Mouse (Mus musculus) small intestine, adult 2 months (tissue): ENCODE measurements around the gene Pard3b. TPM values are rescaled to one million over a fixed set of nuclear protein-coding genes. Genes with fewer than 3 reads are reported as not detected.

Source experiments
- H3K27ac ChIP-seq: fragments of 200-500 bp; 2 replicates; pipeline ENCODE4 v1.5.1; 2012; ENCODE audit warnings: low read depth, low read length, control low read depth, inconsistent platforms; ENCODE audit not compliant: insufficient read depth
- H3K27me3 ChIP-seq: fragments of 200-500 bp; 2 replicates; pipeline ENCODE4 v1.6.1; 2012; ENCODE audit warnings: mild to moderate bottlenecking, moderate library complexity, low read length, inconsistent platforms; ENCODE audit not compliant: control insufficient read depth, insufficient read depth
- H3K36me3 ChIP-seq: fragments of 200-500 bp; 2 replicates; pipeline ENCODE4 v1.6.1; 2012; ENCODE audit warnings: mild to moderate bottlenecking, low read length, control low read depth, inconsistent platforms; ENCODE audit not compliant: control insufficient read depth, insufficient read depth
- H3K4me1 ChIP-seq: fragments of 200-500 bp; 2 replicates; pipeline ENCODE4 v1.6.1; 2012; ENCODE audit warnings: low read length, inconsistent platforms, mixed read lengths; ENCODE audit not compliant: control insufficient read depth, insufficient read depth, insufficient read length
- H3K4me3 ChIP-seq: fragments of 200-500 bp; 2 replicates; pipeline ENCODE4 v1.5.1; 2012; ENCODE audit warnings: low read depth, mild to moderate bottlenecking, control low read depth, inconsistent platforms, low read length, moderate library complexity
- CTCF ChIP-seq: fragments of 200-500 bp; IDR thresholded peaks from 2 replicates; pipeline ENCODE4 v1.5.1; 2012; ENCODE audit warnings: low read depth, mild to moderate bottlenecking, control low read depth, inconsistent platforms, low read length, moderate library complexity, mixed read lengths; ENCODE audit not compliant: insufficient replicate concordance, insufficient read length; ENCODE audit errors: extremely low read depth
- POLR2A ChIP-seq: fragments of 200-500 bp; IDR thresholded peaks from 2 replicates; pipeline ENCODE4 v1.6.1; 2012; ENCODE audit warnings: low read depth, mild to moderate bottlenecking, control low read depth, inconsistent platforms, low read length, moderate library complexity
- WGBS: fragments of 180-500 bp; shearing (Covaris S2); methylation state at CpG from one replicate; pipeline ENCODE4 v1.1.7; 2018; 5-methylcytosine and 5-hydroxymethylcytosine counted together
- polyA plus RNA-seq: library from polyadenylated mRNA; depleted of rRNA; stranded (reverse); fragments of >200 nt; gene quantifications from 2 replicates; pipeline ENCODE4 v1.2.3, GENCODE M21; 2012

Pard3b gene
- polyA plus RNA-seq, 1 experiment: 7.2 TPM

DNA sequence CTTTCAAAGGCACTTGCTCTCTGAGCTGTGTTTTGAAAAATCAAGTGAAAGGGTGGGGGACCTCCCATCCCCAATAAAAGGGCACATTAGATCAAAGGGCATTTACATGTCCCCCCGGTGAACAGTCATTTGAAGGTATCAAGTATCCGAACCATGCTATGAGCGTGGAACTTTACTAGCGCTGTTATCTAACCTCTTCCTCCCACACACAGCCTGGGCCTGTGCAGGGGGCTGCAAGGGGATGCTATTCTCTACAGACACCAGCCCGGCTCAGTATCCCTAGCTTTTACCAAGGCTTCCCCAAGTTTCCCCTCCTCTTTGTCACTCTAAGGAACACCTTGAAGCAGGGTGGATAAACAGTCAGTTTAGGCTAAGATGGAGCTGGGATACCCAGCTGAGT, 1010.0 kb downstream of the Pard3b start:
- H3K27ac ChIP-seq: no peak overlapping the region
- WGBS: 80% methylated on average over 5 of the region's 5 CpGs
- 0 out of 2 replicates have a peak, but pooled peaks cover 1% of the 10 kb centered on the region for H3K4me1 ChIP-seq
- H3K27me3 ChIP-seq: peaks cover 9% of the 10 kb centered on the region
- TF ChIP-seq POLR2A: no peak
- no peak for TF ChIP-seq CTCF
- no peaks in the 10 kb centered on the region for H3K36me3 ChIP-seq
- no peak overlapping the region for H3K4me3 ChIP-seq

DNA sequence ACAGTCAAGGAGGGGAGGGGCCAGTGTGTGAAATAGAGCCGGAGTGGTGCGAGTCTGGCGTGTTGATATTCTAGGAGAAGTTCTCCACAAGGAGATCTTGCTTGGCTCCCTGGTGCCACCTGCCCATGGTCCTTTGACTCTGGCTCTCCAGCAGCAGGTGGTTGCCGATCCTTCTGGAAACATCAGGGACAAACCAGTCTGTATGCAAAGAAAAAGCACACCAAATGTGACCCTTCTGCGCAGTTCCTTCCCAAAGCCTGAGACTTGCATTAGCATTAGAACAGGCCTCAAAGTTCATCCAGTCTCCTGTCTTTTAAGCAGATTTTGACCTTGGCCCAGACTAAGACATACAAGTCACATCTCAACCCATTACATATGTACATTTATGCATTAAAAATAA, 1011.9 kb downstream of the Pard3b start:
- Histone ChIP-seq H3K27me3 (peaks cover 9% of the 10 kb centered on the region), H3K4me3 (no peak overlapping the region), H3K27ac (no peak overlapping the region), H3K36me3 (no peaks in the 10 kb centered on the region), H3K4me1 (0 out of 2 replicates have a peak, but pooled peaks cover 1% of the 10 kb centered on the region)
- 94% methylated on average over 5 of the region's 5 CpGs for WGBS
- no peak for TF ChIP-seq POLR2A
- TF ChIP-seq CTCF: no peak

DNA sequence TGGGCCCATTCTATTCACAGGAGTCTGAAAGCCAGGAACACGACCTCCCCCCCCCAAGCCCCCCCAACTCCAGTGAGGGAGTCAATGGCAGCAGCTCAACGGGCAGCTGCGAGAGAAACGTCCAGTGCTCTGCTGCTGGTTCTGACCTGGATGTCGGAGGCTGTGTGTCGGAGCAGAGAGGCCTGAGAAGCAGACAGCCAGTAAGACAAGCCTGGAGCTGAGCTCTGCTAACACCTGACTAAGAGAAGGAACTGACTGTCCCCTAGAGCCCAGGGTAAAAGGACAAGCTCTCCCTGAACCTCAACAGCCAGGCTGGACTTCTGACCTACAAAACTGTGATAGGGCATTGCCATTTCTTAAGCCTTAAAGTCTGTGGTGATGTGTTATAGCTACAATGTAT, 1015.8 kb downstream of the Pard3b start:
- Histone ChIP-seq H3K27ac (no peak overlapping the region), H3K4me1 (no peaks in the 10 kb centered on the region), H3K27me3 (no peaks in the 10 kb centered on the region), H3K36me3 (no peaks in the 10 kb centered on the region), H3K4me3 (no peak overlapping the region)
- no peak for TF ChIP-seq CTCF
- 79% methylated on average over 6 of the region's 6 CpGs for WGBS

DNA sequence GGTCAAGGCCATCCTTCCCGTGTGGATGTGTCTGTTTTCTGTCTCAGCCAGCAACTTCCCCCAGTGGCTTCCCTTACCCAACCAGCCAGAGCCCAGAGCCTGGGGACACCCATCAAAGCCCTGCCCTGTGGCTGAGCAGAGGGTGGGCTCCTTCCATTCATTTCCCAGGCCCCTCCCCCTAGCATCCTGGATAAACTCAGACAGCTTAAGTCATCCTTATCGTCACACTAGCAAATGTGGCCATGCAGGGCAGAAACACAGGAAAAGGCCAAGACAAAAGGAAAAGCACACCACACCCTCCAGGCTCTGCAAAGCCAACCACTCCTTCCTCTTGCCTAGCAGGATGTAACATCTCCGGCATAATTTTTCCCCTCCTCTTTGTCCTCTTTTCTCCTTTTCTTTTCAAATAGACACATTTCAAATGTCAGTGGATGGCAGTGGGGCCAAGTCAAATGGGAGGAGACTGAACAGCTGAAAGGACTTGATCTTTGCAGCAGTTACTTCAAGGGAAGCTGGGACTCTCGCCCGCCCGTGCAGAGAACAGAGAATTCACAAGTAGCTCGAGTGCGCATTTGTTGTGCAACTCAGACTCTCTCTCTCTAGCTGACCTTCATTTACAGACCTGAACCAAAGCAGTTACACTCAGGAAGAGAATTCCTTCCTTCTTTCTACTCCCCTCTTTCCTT, 1026.5 kb downstream of the Pard3b start:
- Histone ChIP-seq H3K27me3 (no peaks in the 10 kb centered on the region), H3K4me1 (no peaks in the 10 kb centered on the region), H3K36me3 (no peaks in the 10 kb centered on the region), H3K27ac (no peak overlapping the region), H3K4me3 (no peak overlapping the region)
- no peak for TF ChIP-seq CTCF
- no peak for TF ChIP-seq POLR2A
- WGBS: 77% methylated on average over 8 of the region's 8 CpGs

DNA sequence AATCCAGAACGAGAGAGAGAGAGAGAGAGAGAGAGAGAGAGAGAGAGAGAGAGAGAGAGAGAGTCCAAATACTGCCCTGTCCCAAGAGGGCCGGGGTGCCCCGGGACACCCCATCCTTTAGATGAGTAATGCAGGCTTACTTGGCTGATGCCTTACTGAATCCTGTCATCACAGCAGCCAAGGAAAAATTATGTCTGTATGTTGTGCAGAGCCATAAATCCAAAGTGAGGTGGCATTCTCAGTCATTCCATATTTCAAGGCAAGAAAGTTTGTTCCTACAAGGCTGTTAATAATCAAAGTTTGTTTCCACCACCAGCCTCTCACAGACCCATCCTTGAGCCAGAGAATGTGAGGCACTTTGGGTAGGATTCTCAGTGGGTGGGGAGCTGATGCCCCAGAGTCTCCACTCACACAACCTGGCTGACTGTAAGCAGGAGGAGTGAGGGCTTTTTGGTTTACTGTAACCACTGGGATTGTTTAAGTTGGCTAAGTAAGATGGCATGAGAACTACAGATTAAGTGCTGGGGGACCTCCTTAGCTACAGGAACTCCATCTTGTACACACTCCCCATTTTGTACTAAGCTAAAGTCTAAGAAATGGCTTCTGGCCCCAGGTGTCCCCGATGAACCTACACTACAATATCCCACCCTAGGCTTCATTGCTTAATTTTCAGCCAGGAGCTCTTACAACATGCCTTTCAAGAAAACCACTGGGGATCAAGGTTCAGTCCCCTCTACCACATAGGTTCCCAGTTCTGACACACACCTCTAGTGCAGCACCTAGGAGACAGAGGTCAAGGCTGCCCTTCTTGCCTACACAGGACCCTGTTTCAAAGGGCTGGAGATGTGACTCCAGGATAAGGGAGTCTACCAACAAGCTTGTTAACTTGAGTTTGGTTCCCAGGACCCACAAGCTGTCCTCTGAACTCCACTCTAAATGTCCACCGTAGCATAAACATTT, 1027.4 kb downstream of the Pard3b start:
- H3K4me3 ChIP-seq: no peak overlapping the region
- no peaks in the 10 kb centered on the region for H3K36me3 ChIP-seq
- H3K27me3 ChIP-seq: no peaks in the 10 kb centered on the region
- no peak for TF ChIP-seq CTCF
- no peak for TF ChIP-seq POLR2A
- WGBS: 77% methylated on average over 5 of the region's 5 CpGs
- H3K27ac ChIP-seq: no peak overlapping the region
- no peaks in the 10 kb centered on the region for H3K4me1 ChIP-seq

- Histone ChIP-seq H3K27ac (no peak overlapping the region), H3K27me3 (no peaks in the 10 kb centered on the region), H3K4me3 (no peak overlapping the region), H3K36me3 (no peaks in the 10 kb centered on the region), H3K4me1 (no peaks in the 10 kb centered on the region)
- TF ChIP-seq POLR2A (no peak), CTCF (no peak)
- WGBS: 79% methylated on average over 5 of the region's 5 CpGs
These were observed 1028.2 kb downstream of the Pard3b start for GRCm38 (mm10) chr1:62666780-62667179.

DNA sequence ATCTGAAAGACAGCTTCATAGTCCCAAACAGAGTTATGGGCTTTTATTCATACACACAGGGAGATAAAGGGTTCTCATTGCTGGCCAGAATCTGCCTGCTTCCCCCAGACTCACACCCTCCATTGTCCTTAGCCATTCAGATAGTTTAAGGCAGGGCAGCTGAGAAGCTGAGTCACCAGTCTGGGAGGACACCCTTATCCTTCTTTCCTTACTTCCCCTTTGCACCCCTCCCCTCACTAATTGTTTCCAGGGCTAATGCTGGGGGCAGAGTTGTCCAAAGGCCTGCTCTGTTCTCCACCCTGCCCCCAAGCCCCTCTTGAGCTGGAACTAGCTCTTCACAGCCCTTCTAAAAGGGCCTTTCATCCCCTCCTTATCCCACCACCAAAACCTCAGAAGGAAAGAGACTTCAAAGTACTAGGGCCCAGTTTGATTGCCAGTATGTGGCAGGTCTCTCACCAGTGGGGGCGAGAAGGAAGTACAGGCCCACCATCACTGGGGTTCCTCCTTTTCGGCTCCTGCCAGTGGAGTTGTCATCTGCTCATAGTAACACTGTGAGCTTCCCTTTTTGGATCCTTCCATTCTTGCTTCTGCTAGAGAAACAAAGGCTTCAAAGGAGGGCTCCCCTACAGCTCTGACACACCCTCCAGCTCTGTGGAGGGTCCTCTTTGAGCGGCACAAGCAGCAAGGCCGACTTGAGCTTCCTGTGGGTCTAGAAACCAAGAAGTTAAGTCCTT, 1040.2 kb downstream of the Pard3b start:
- 73% methylated on average over 4 of the region's 4 CpGs for WGBS
- TF ChIP-seq POLR2A (no peak), CTCF (no peak)
- H3K36me3 ChIP-seq: no peaks in the 10 kb centered on the region
- H3K4me1 ChIP-seq: no peaks in the 10 kb centered on the region
- H3K4me3 ChIP-seq: no peak overlapping the region
- H3K27ac ChIP-seq: no peak overlapping the region
- no peaks in the 10 kb centered on the region for H3K27me3 ChIP-seq
